Mouse (Mus musculus): ENCODE data around the gene Rapgef4.

DNA sequence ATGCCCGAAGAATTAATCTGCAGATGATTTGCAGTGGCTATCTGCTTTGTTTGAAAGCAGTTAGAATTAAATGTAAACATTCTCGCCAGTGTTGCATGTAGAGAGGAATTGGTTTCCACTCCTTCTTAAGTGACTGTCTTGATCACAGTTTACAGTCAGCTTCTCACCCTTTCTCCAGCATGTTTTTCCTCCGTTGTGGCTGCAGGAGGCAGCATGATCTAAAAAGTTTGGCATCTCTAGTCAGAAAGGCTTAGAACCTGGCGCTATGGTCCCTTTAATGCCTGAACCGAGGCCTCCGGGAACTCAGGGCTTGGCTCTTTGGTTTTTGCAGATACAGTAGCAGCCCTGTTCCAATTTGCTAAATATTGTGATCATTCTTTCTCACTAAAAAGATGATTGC lies 63.2 kb downstream of the Rapgef4 start:
- TF ChIP-seq CTCF (IDR thresholded peaks at IDR 0.05): peak; percentile 72
- no peak for TF ChIP-seq EP300 (IDR thresholded peaks at IDR 0.05)

Data from lung, postnatal 0 days (tissue).